Comparison of ENCODE assay signal across 19 mouse cellular contexts in the genomic region with DNA sequence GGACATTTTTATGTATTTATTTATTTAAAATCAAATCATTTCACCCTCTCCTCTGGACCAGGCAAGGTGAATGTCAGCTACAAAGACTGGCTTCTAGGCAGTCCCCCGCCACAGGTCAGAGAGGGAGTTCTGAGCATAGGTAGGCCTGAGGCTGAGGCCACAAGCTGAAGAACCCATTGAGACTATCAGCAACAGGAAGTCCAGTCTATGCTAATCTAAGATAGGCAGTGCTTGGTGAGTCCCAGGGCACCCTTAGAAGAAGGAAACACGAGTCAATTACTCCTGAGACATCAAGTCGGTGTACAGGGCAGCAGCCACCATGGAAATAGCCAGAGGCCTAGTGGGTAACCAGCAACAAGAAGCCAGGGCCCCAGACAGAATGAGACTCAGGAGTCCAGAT.
DNase-seq lines count a peak whose midpoint lies in the region; ATAC-seq lines count a peak whose summit lies in the region.
"Had no signal": no experiment of that assay in that cellular context is flagged by ENCODE, and none has a peak within 500 bp of the region (broad histone marks: within the 10 kb centered on the region; RNA-seq: fewer than 3 reads in every experiment).

No protein-coding gene starts in this region.

- no peak overlapping the region for H3K4me3 ChIP-seq in stomach, embryonic 16.5 days (replicated peaks; ENCODE audit: low read length)
- no peak overlapping the region for H3K4me3 ChIP-seq in embryonic facial prominence, embryonic 10.5 days
- H3K4me3 ChIP-seq: embryonic facial prominence, embryonic 12.5 days; forebrain, embryonic 13.5 days; forebrain, embryonic 15.5 days had no signal

- H3K9me3 ChIP-seq in stomach, embryonic 16.5 days (replicated peaks; ENCODE audit: control insufficient read depth, low read length) = no peaks in the 10 kb centered on the region
- H3K9me3 ChIP-seq in embryonic facial prominence, embryonic 10.5 days = no peaks in the 10 kb centered on the region
- H3K9me3 ChIP-seq: embryonic facial prominence, embryonic 12.5 days; forebrain, embryonic 13.5 days; forebrain, embryonic 15.5 days had no signal

- 78% methylated on average over 3 of the region's 3 CpGs for WGBS in stomach, embryonic 16.5 days
- 83% methylated on average over 3 of the region's 3 CpGs for WGBS in embryonic facial prominence, embryonic 10.5 days

- peak; percentile 62; the same call in 1 of the 2 replicates for ATAC-seq in stomach, embryonic 16.5 days (ENCODE audit: insufficient read depth, low FRiP score)
- ATAC-seq: forebrain, embryonic 13.5 days; forebrain, embryonic 15.5 days; forebrain, postnatal 0 days had no signal

- no peak overlapping the region for H3K9ac ChIP-seq in stomach, embryonic 16.5 days (ENCODE audit: low read length)
- H3K9ac ChIP-seq: embryonic facial prominence, embryonic 12.5 days; forebrain, embryonic 13.5 days; forebrain, embryonic 15.5 days; forebrain, postnatal 0 days had no signal

- no peaks in the 10 kb centered on the region for H3K27me3 ChIP-seq in stomach, embryonic 16.5 days (ENCODE audit: control insufficient read depth, insufficient read depth, low read length)
- H3K27me3 ChIP-seq in embryonic facial prominence, embryonic 10.5 days (replicated peaks; ENCODE audit: low read depth, poor library complexity, severe bottlenecking) = no peaks in the 10 kb centered on the region
- H3K27me3 ChIP-seq: embryonic facial prominence, embryonic 12.5 days; forebrain, embryonic 13.5 days; forebrain, embryonic 15.5 days had no signal

- peak; percentile 49 for DNase-seq in heart, adult 11 months
- no peak for DNase-seq in heart, adult 8-10 months (ENCODE audit: low spot score)
- DNase-seq in 416B (ENCODE audit: low read depth) = peak; percentile 61
- no peak for DNase-seq in spleen, postnatal 10 days (ENCODE audit: low spot score in 2 of 2)
- no peak for DNase-seq in embryonic facial prominence, embryonic 10.5 days (ENCODE audit: low spot score)
- DNase-seq: adrenal gland, adult 2 months; adrenal gland, postnatal 10 days; adrenal gland, postnatal 25 days; cerebellum, adult 11 months; cerebellum, adult 18-20 months; cerebellum, adult 8-10 months; cerebellum, adult 9-11 months; cerebellum, postnatal 36 days; embryo, embryonic 11 days had no signal

- no peaks in the 10 kb centered on the region for H3K36me3 ChIP-seq in stomach, embryonic 16.5 days (ENCODE audit: control insufficient read depth, insufficient read depth, low read length)
- no peaks in the 10 kb centered on the region for H3K36me3 ChIP-seq in embryonic facial prominence, embryonic 10.5 days (replicated peaks)
- H3K36me3 ChIP-seq: embryonic facial prominence, embryonic 12.5 days; forebrain, embryonic 15.5 days had no signal

- H3K4me1 ChIP-seq in stomach, embryonic 16.5 days (ENCODE audit: control insufficient read depth, insufficient read depth, low read length) = no peaks in the 10 kb centered on the region
- no peaks in the 10 kb centered on the region for H3K4me1 ChIP-seq in embryonic facial prominence, embryonic 10.5 days
- H3K4me1 ChIP-seq: embryonic facial prominence, embryonic 12.5 days; forebrain, embryonic 15.5 days had no signal

- H3K4me2 ChIP-seq in stomach, embryonic 16.5 days (ENCODE audit: low read depth, low read length) = no peak overlapping the region
- H3K4me2 ChIP-seq: embryonic facial prominence, embryonic 12.5 days; forebrain, embryonic 13.5 days; forebrain, embryonic 15.5 days had no signal

- H3K27ac ChIP-seq in stomach, embryonic 16.5 days (ENCODE audit: low read length) = no peak overlapping the region
- no peak overlapping the region for H3K27ac ChIP-seq in embryonic facial prominence, embryonic 10.5 days (replicated peaks)
- H3K27ac ChIP-seq: embryonic facial prominence, embryonic 12.5 days; forebrain, embryonic 13.5 days; forebrain, embryonic 15.5 days had no signal

Comparison
In these comparisons a context has a peak if more than half of its experiments do, and no peak if none do; other contexts are left out.
1. DNase-seq: peak in heart, adult 11 months (single experiment) and 416B (single experiment); none in heart, adult 8-10 months (single experiment), spleen, postnatal 10 days (0 of 2) and embryonic facial prominence, embryonic 10.5 days (single experiment).